8 mouse cellular contexts compared by ENCODE assay signal in the genomic region with DNA sequence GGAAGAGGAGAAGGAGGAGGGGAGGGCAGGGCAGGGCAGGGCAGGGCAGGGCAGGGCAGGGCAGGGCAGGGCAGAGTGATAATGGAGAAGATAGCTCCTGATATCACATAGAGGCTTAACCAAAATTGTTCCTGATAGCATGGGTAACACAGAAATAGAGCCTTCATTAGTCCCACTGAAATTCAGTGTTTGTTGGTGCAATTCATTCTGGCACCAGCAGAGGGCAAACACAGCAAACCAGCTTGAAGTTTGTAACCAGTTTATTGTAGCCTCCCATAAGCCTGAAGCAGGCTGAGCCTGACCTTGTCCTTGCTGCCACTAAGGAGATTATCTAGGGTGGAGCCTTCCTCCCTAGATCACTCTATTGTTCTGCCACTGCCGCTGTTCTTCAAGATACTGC. TPM values are rescaled to one million over a fixed set of nuclear protein-coding genes. Genes with fewer than 3 reads are reported as not detected.
DNase-seq lines count a peak whose midpoint lies in the region; ATAC-seq lines count a peak whose summit lies in the region.

No protein-coding gene starts in this region.

- H3K27me3 ChIP-seq in embryonic facial prominence, embryonic 11.5 days (ENCODE audit: control insufficient read depth, insufficient read depth, low read length): no peaks in the 10 kb centered on the region

- peak; percentile 46 for DNase-seq in ovary, postnatal 36 days (ENCODE audit: low spot score)
- no peak for DNase-seq in ovary, postnatal 10 days (ENCODE audit: low spot score)
- DNase-seq in adipocyte (ENCODE audit: low spot score): peak; percentile 87
- DNase-seq in embryonic facial prominence, embryonic 11.5 days (ENCODE audit: low spot score): peak; percentile 73
- peak; percentile 74 for DNase-seq in induced T-regulatory cell, adult 2 months (ENCODE audit: low read depth)
- DNase-seq in layer of hippocampus, postnatal 36 days: peak; percentile 12 to 24
- peak; percentile 37 for DNase-seq in thymus, postnatal 25 days

- no peak overlapping the region for H3K4me3 ChIP-seq in embryonic facial prominence, embryonic 11.5 days (ENCODE audit: low read depth, low read length)

- no peaks in the 10 kb centered on the region for H3K9me3 ChIP-seq in embryonic facial prominence, embryonic 11.5 days (replicated peaks; ENCODE audit: control insufficient read depth, low read length)

- no peaks in the 10 kb centered on the region for H3K4me1 ChIP-seq in embryonic facial prominence, embryonic 11.5 days (ENCODE audit: control insufficient read depth, insufficient read depth, low read length)

- no peak overlapping the region for H3K9ac ChIP-seq in embryonic facial prominence, embryonic 11.5 days (replicated peaks; ENCODE audit: low read length)

- WGBS in embryonic facial prominence, embryonic 11.5 days: 20% methylated on average over 1 of the region's 1 CpGs

- no peak overlapping the region for H3K27ac ChIP-seq in embryonic facial prominence, embryonic 11.5 days (replicated peaks; ENCODE audit: low read depth, low read length)

- no peak for ATAC-seq in embryonic facial prominence, embryonic 11.5 days (replicated peaks; ENCODE audit: insufficient number of reproducible peaks, low FRiP score, low TSS enrichment, low read depth)
- peak; percentile 96 for ATAC-seq in megakaryocyte progenitor cell, adult 5-6 weeks (replicated peaks; ENCODE audit: poor library complexity)

- H3K4me2 ChIP-seq in embryonic facial prominence, embryonic 11.5 days (ENCODE audit: low read depth, low read length): no peak overlapping the region

- H3K36me3 ChIP-seq in embryonic facial prominence, embryonic 11.5 days (replicated peaks; ENCODE audit: control insufficient read depth, insufficient read depth, low read depth, low read length): no peaks in the 10 kb centered on the region

RNA-seq across cellular contexts. Expression of a gene that starts 8.4 kb away (rescaled TPM):
- not detected in 2 replicates for polyA plus RNA-seq in embryonic facial prominence, embryonic 11.5 days (2014; fragmentation: Nextera tagmentation; extraction: Ambion mirVana)
- total RNA-seq in layer of hippocampus, postnatal 36 days (2021): not detected
- 0.84 TPM in 1 of 2 replicates, not detected in the other for total RNA-seq in megakaryocyte progenitor cell, adult 5-6 weeks (2015)
- 0.17 TPM in 1 of 2 replicates, not detected in the other for total RNA-seq in megakaryocyte progenitor cell, adult 5-6 weeks (2017)
